Mouse (Mus musculus): Measurements from ENCODE around the gene Mageb5. TPM values are rescaled to one million over a fixed set of nuclear protein-coding genes. Genes with fewer than 3 reads are reported as not detected.
"Not testable (repeated sequence)": the region's sequence is repeated elsewhere in the genome, so short reads cannot be mapped to it uniquely, and the experiment has no call there.

The Mageb5 gene
- not detected in 2 replicates for polyA plus RNA-seq (2012; rRNA removed)

- not testable (repeated sequence) for H3K4me3 ChIP-seq (ENCODE audit: low read depth, low read length); H3K27ac ChIP-seq (ENCODE audit: insufficient read depth, low read depth, low read length); H3K36me3 ChIP-seq (ENCODE audit: control insufficient read depth, insufficient read depth, low read length); H3K27me3 ChIP-seq (ENCODE audit: control insufficient read depth, insufficient read depth, low read length); H3K4me1 ChIP-seq (ENCODE audit: control insufficient read depth, insufficient read depth, insufficient read length, low read length)
- WGBS, result 70% methylated on average over 1 of the region's 1 CpGs
Measured at GRCm38 (mm10) chrX:91782918-91783317, at the start of gene Mageb5. Gene Mageb5, minus strand, starts transcription at chrX:91783018.

- H3K27me3 ChIP-seq (ENCODE audit: control insufficient read depth, insufficient read depth, low read length); H3K36me3 ChIP-seq (ENCODE audit: control insufficient read depth, insufficient read depth, low read length); H3K4me3 ChIP-seq (ENCODE audit: low read depth, low read length); H3K4me1 ChIP-seq (ENCODE audit: control insufficient read depth, insufficient read depth, insufficient read length, low read length); H3K27ac ChIP-seq (ENCODE audit: insufficient read depth, low read depth, low read length): not testable (repeated sequence)
- WGBS, result no CpG with 5 or more reads among the region's 1 CpGs
Measured at GRCm38 (mm10) chrX:91759591-91760226, 23.1 kb downstream of the Mageb5 start.

Other genes starting within 250 kb of the Mageb5 start
- not detected in 2 replicates for gene 1700084M14Rik, start 207.1 kb downstream of the Mageb5 start, polyA plus RNA-seq (2012; rRNA removed)
- not detected in 2 replicates for gene Gm14781, start 150.8 kb downstream of the Mageb5 start, polyA plus RNA-seq (2012; rRNA removed)
- not detected in 2 replicates for gene Mageb1, start 233.3 kb upstream of the Mageb5 start, polyA plus RNA-seq (2012; rRNA removed)